Mouse (Mus musculus) midbrain, embryonic 16.5 days (tissue): ENCODE data around the gene Ftsj1. TPM values are rescaled to one million over a fixed set of nuclear protein-coding genes. Genes with fewer than 3 reads are reported as not detected.
A peak's percentile ranks its signal among the peaks of the same experiment; 100 is the strongest.

Experiments
- ATAC-seq: fragments of 200-750 bp; cut with Nextera tagmentation; 2 replicates; pipeline ENCODE4 v1.8.0; 2017; ENCODE audit warnings: moderate TSS enrichment
- H3K27ac ChIP-seq: fragments of 300-500 bp; sonication (generic); 2 replicates; pipeline ENCODE4 v1.5.1; 2014; ENCODE audit warnings: mild to moderate bottlenecking, low read length, mixed read lengths
- H3K27me3 ChIP-seq: fragments of 300-500 bp; sonication (generic); 2 replicates; pipeline ENCODE4 v1.6.1; 2014; ENCODE audit warnings: low read depth, low read length, mixed read lengths; ENCODE audit not compliant: control insufficient read depth, insufficient read depth
- H3K36me3 ChIP-seq: fragments of 300-500 bp; sonication (generic); 2 replicates; pipeline ENCODE4 v1.6.1; 2014; ENCODE audit warnings: mild to moderate bottlenecking, low read length, moderate library complexity, mixed read lengths; ENCODE audit not compliant: control insufficient read depth, insufficient read depth
- H3K4me1 ChIP-seq: fragments of 300-500 bp; sonication (generic); 2 replicates; pipeline ENCODE4 v1.6.1; 2014; ENCODE audit warnings: mild to moderate bottlenecking, low read length, mixed read lengths; ENCODE audit not compliant: control insufficient read depth, insufficient read depth
- H3K4me2 ChIP-seq: fragments of 300-500 bp; sonication (generic); 2 replicates; pipeline ENCODE4 v1.6.1; 2014; ENCODE audit warnings: mild to moderate bottlenecking, low read length, mixed read lengths
- H3K4me3 ChIP-seq: fragments of 300-500 bp; sonication (generic); 2 replicates; pipeline ENCODE4 v1.5.1; 2014; ENCODE audit warnings: low read depth, mild to moderate bottlenecking, low read length, moderate library complexity, mixed read lengths
- H3K9ac ChIP-seq: fragments of 300-500 bp; sonication (generic); 2 replicates; pipeline ENCODE4 v1.6.1; 2014; ENCODE audit warnings: low read depth, low read length, mixed read lengths
- H3K9me3 ChIP-seq: fragments of 300-500 bp; sonication (generic); replicated peaks from 2 replicates; pipeline ENCODE4 v1.6.1; 2014; ENCODE audit warnings: mild to moderate bottlenecking, low read length, mixed read lengths; ENCODE audit not compliant: control insufficient read depth, poor library complexity, severe bottlenecking
- WGBS: fragments of 180-500 bp; shearing (Covaris S2); extraction: QIAGEN DNeasy Blood & Tissue Kit; methylation state at CpG from one replicate; pipeline ENCODE4 v1.1.7; 2014; 5-methylcytosine and 5-hydroxymethylcytosine counted together
- polyA plus RNA-seq: library from polyadenylated mRNA; unstranded; fragments of >200 nt; fragmentation: Nextera tagmentation; extraction: Ambion mirVana; gene quantifications from 2 replicates; pipeline ENCODE4 v1.2.1, GENCODE M21; 2015

Gene Ftsj1
- polyA plus RNA-seq, 1 experiment from 2014 or later = 48.9 TPM

GRCm38 (mm10) chrX:8206694-8207197 is 45.5 kb downstream of the Ftsj1 start:
- H3K27me3 ChIP-seq = no peaks in the 10 kb centered on the region
- H3K4me2 ChIP-seq = peak overlapping the region; percentile 61
- H3K4me1 ChIP-seq = no peaks in the 10 kb centered on the region; the same call in 1 of the 2 replicates
- no peaks in the 10 kb centered on the region for H3K9me3 ChIP-seq
- peak overlapping the region; percentile 58 for H3K4me3 ChIP-seq
- ATAC-seq = peak; percentile 39
- H3K27ac ChIP-seq = peak overlapping the region; percentile 60; the same call in 1 of the 2 replicates
- 17% methylated on average over 11 of the region's 11 CpGs for WGBS
- H3K36me3 ChIP-seq = no peaks in the 10 kb centered on the region
- peak overlapping the region; percentile 74; the same call in 1 of the 2 replicates for H3K9ac ChIP-seq

GRCm38 (mm10) chrX:8206015-8206693 is 46.1 kb downstream of the Ftsj1 start, which contains the start of gene Porcn:
Gene Porcn, minus strand, starts transcription at chrX:8206525.
- Histone ChIP-seq H3K27ac (peak within 1 kb of the TSS; percentile 60), H3K36me3 (no peaks in the 10 kb centered on the region), H3K4me2 (peak within 1 kb of the TSS; percentile 61), H3K4me3 (peak within 1 kb of the TSS; percentile 58), H3K9me3 (no peaks in the 10 kb centered on the region), H3K27me3 (no peaks in the 10 kb centered on the region), H3K9ac (peak within 1 kb of the TSS; percentile 74), H3K4me1 (no peaks in the 10 kb centered on the region; the same call in 1 of the 2 replicates)
- peak; percentile 95 for ATAC-seq
- WGBS = 19% methylated on average over 46 of the region's 46 CpGs

- Histone ChIP-seq H3K4me1 (no peaks in the 10 kb centered on the region; the same call in 1 of the 2 replicates), H3K4me2 (peak overlapping the region; percentile 61), H3K27me3 (no peaks in the 10 kb centered on the region), H3K4me3 (peak overlapping the region; percentile 58), H3K9ac (peak overlapping the region; percentile 74), H3K27ac (no peak overlapping the region), H3K36me3 (0 out of 2 replicates have a peak, but pooled peaks cover 2% of the 10 kb centered on the region), H3K9me3 (no peaks in the 10 kb centered on the region)
- peak; percentile 9; the same call in 1 of the 2 replicates for ATAC-seq
- 36% methylated on average over 7 of the region's 7 CpGs for WGBS
These were observed 46.7 kb downstream of the Ftsj1 start for GRCm38 (mm10) chrX:8205551-8205950.

- ATAC-seq = no peak
- H3K4me2 ChIP-seq = peak overlapping the region; percentile 61
- 70% methylated on average over 4 of the region's 4 CpGs for WGBS
- H3K36me3 ChIP-seq = 0 out of 2 replicates have a peak, but pooled peaks cover 2% of the 10 kb centered on the region
- H3K9ac ChIP-seq = no peak overlapping the region
- H3K9me3 ChIP-seq = no peaks in the 10 kb centered on the region
- no peak overlapping the region for H3K4me3 ChIP-seq
- H3K27me3 ChIP-seq = no peaks in the 10 kb centered on the region
- no peak overlapping the region for H3K27ac ChIP-seq
- no peaks in the 10 kb centered on the region; the same call in 1 of the 2 replicates for H3K4me1 ChIP-seq
These were observed 47.1 kb downstream of the Ftsj1 start for GRCm38 (mm10) chrX:8205088-8205487.

- Histone ChIP-seq H3K4me3 (no peak overlapping the region), H3K27ac (no peak overlapping the region), H3K4me1 (no peaks in the 10 kb centered on the region; the same call in 1 of the 2 replicates), H3K9ac (no peak overlapping the region), H3K4me2 (no peak overlapping the region), H3K9me3 (no peaks in the 10 kb centered on the region), H3K27me3 (no peaks in the 10 kb centered on the region), H3K36me3 (0 out of 2 replicates have a peak, but pooled peaks cover 2% of the 10 kb centered on the region)
- ATAC-seq = no peak
- WGBS = 82% methylated on average over 10 of the region's 10 CpGs
These were observed 48.1 kb downstream of the Ftsj1 start for GRCm38 (mm10) chrX:8204076-8204475.

GRCm38 (mm10) chrX:8203105-8203504 is 49.1 kb downstream of the Ftsj1 start:
- WGBS = 89% methylated on average over 13 of the region's 14 CpGs
- Histone ChIP-seq H3K27me3 (no peaks in the 10 kb centered on the region), H3K27ac (no peak overlapping the region), H3K4me1 (no peaks in the 10 kb centered on the region; the same call in 1 of the 2 replicates), H3K4me2 (no peak overlapping the region), H3K36me3 (0 out of 2 replicates have a peak, but pooled peaks cover 2% of the 10 kb centered on the region), H3K9me3 (no peaks in the 10 kb centered on the region), H3K9ac (no peak overlapping the region), H3K4me3 (no peak overlapping the region)
- no peak for ATAC-seq

GRCm38 (mm10) chrX:8193419-8193723 is 58.8 kb downstream of the Ftsj1 start, which contains the start of gene Ebp:
Gene Ebp, minus strand, starts transcription at chrX:8193512.
- peak within 1 kb of the TSS; percentile 70 for H3K4me2 ChIP-seq
- no peaks in the 10 kb centered on the region for H3K27me3 ChIP-seq
- peak within 1 kb of the TSS; percentile 80 for H3K27ac ChIP-seq
- WGBS = 24% methylated on average over 10 of the region's 10 CpGs
- peak; percentile 75 for ATAC-seq
- H3K4me3 ChIP-seq = peak within 1 kb of the TSS; percentile 52
- H3K36me3 ChIP-seq = no peaks in the 10 kb centered on the region
- H3K9ac ChIP-seq = peak within 1 kb of the TSS; percentile 60; the same call in 1 of the 2 replicates
- no peaks in the 10 kb centered on the region for H3K9me3 ChIP-seq
- H3K4me1 ChIP-seq = peaks cover 4% of the 10 kb centered on the region

- ATAC-seq = peak; percentile 98
These were observed 59.4 kb downstream of the Ftsj1 start for GRCm38 (mm10) chrX:8192640-8193418.

More at GRCm38 (mm10) chrX:8192640-8193418, 59.4 kb downstream of the Ftsj1 start:
- WGBS = 21% methylated on average over 36 of the region's 38 CpGs
- Histone ChIP-seq H3K36me3 (no peaks in the 10 kb centered on the region), H3K4me3 (peak overlapping the region; percentile 52), H3K4me1 (peaks cover 4% of the 10 kb centered on the region), H3K9ac (peak overlapping the region; percentile 60; the same call in 1 of the 2 replicates), H3K4me2 (peak overlapping the region; percentile 70), H3K27me3 (no peaks in the 10 kb centered on the region), H3K9me3 (no peaks in the 10 kb centered on the region), H3K27ac (peak overlapping the region; percentile 80)
